Mouse (Mus musculus) ES-E14 (cell line): ENCODE results near the gene Acadvl. TPM values are rescaled to one million over a fixed set of nuclear protein-coding genes. Genes with fewer than 3 reads are reported as not detected.
A peak's percentile ranks its signal among the peaks of the same experiment; 100 is the strongest.

Experiments used
- DNase-seq: peaks from one replicate; pipeline ENCODE4 v3.0.0-alpha.2; 2013; ENCODE audit warnings: low read depth, low spot score
- H3K27ac ChIP-seq: 2 replicates; pipeline ENCODE4 v1.5.1; 2012; ENCODE audit warnings: low read depth, mild to moderate bottlenecking, low read length, moderate library complexity, mixed read lengths; ENCODE audit not compliant: poor library complexity, insufficient read depth, severe bottlenecking
- H3K36me3 ChIP-seq: 2 replicates; pipeline ENCODE4 v1.6.1; 2012; ENCODE audit warnings: mild to moderate bottlenecking, low read length, moderate library complexity, mixed read lengths; ENCODE audit not compliant: control insufficient read depth, poor library complexity, insufficient read depth, severe bottlenecking
- H3K4me1 ChIP-seq, 2 experiments: fragments of 150-350 bp in 1 of 2; sonication (generic) in 1 of 2; 2 replicates each; pipeline ENCODE4 v1.6.1; 2012; ENCODE audit warnings: low read length in 2 of 2, mild to moderate bottlenecking in 1 of 2, mixed read lengths in 1 of 2; ENCODE audit not compliant: control insufficient read depth in 2 of 2, insufficient read depth in 2 of 2, poor library complexity in 1 of 2
- H3K4me3 ChIP-seq, 2 experiments: fragments of 150-350 bp in 1 of 2; sonication (generic) in 1 of 2; 2 replicates each; pipeline ENCODE4 v1.5.1; 2012; ENCODE audit warnings: low read length in 2 of 2, low read depth in 1 of 2, mild to moderate bottlenecking in 1 of 2, mixed read lengths in 1 of 2; ENCODE audit not compliant: insufficient read depth in 1 of 2, poor library complexity in 1 of 2, severe bottlenecking in 1 of 2
- H3K9ac ChIP-seq: 2 replicates; pipeline ENCODE4 v1.6.1; 2012; ENCODE audit warnings: low read depth, mild to moderate bottlenecking, low read length, mixed read lengths; ENCODE audit not compliant: poor library complexity, insufficient read depth, severe bottlenecking
- H3K9me3 ChIP-seq: fragments of 150-350 bp; sonication (generic); 2 replicates; pipeline ENCODE4 v1.6.1; 2012; ENCODE audit warnings: low read depth, mild to moderate bottlenecking, low read length; ENCODE audit not compliant: control insufficient read depth, insufficient read depth
- CHD2 ChIP-seq: IDR thresholded peaks from 2 replicates; pipeline ENCODE4 v1.6.1; 2014; ENCODE audit warnings: mild to moderate bottlenecking, low read depth, low read length, inconsistent platforms
- HCFC1 ChIP-seq: IDR thresholded peaks from 2 replicates; pipeline ENCODE4 v1.6.1; 2012; ENCODE audit warnings: low read length, inconsistent platforms, borderline replicate concordance; ENCODE audit not compliant: insufficient read depth
- MAFK ChIP-seq: IDR thresholded peaks from 2 replicates; pipeline ENCODE4 v1.6.1; 2014; ENCODE audit warnings: mild to moderate bottlenecking, low read depth, low read length, inconsistent platforms; ENCODE audit not compliant: insufficient read depth
- ZC3H11A ChIP-seq: IDR thresholded peaks from 2 replicates; pipeline ENCODE4 v1.6.1; 2012; ENCODE audit warnings: low read depth, mild to moderate bottlenecking, inconsistent platforms, low read length, borderline replicate concordance
- ZNF384 ChIP-seq: IDR thresholded peaks from 2 replicates; pipeline ENCODE4 v1.6.1; 2012; ENCODE audit warnings: low read depth, low read length, inconsistent platforms
- in situ Hi-C, 2 experiments: fragments of 600-800 bp; cut with MboI; formaldehyde crosslinking; loops; one replicate each; pipeline ENCODE4 v1.15.1; 2025; ENCODE audit warnings: low sequenced_read_pairs in 2 of 2, inconsistent platforms in 1 of 2; ENCODE audit not compliant: unreplicated experiment in 2 of 2
- total RNA-seq: library from RNA; depleted of rRNA; stranded (reverse); fragments of 300-350 nt; gene quantifications from 2 replicates; pipeline ENCODE4 v1.2.3, GENCODE M21; 2012; rRNA removed

Gene Acadvl
- 32.5 and 48.7 TPM in 2 replicates for total RNA-seq

GRCm38 (mm10) chr11:70014880-70015558 lies at the start of gene Acadvl:
Acadvl (minus strand) TSS chr11:70015411.
- Histone ChIP-seq H3K36me3 (peaks cover 28% of the 10 kb centered on the region), H3K9me3 (no peaks in the 10 kb centered on the region), H3K4me3 (peak within 1 kb of the TSS; percentile 66 to 77), H3K9ac (peak within 1 kb of the TSS; percentile 81), H3K27ac (no peak within 1 kb of the TSS), H3K4me1 (peaks cover 0 to 17% of the 10 kb centered on the region in 2 experiments; a peak in 1 of 4 replicates)
- DNase-seq: no peak
- in situ Hi-C loops: no loop called here
- no peak for TF ChIP-seq ZC3H11A
- TF ChIP-seq MAFK: no peak
- no peak for TF ChIP-seq CHD2
- TF ChIP-seq ZNF384: no peak
- peak; percentile 88 for TF ChIP-seq HCFC1

- Histone ChIP-seq H3K4me3 (no peak overlapping the region), H3K9me3 (no peaks in the 10 kb centered on the region), H3K9ac (no peak overlapping the region), H3K36me3 (no peaks in the 10 kb centered on the region), H3K4me1 (peaks cover 0 to 2% of the 10 kb centered on the region in 2 experiments; a peak in 1 of 4 replicates), H3K27ac (no peak overlapping the region)
- in situ Hi-C loops: no loop called here
- TF ChIP-seq ZNF384 (no peak), ZC3H11A (no peak), HCFC1 (no peak), MAFK (no peak), CHD2 (no peak)
- no peak for DNase-seq
These were observed 47.8 kb upstream of the Acadvl start for GRCm38 (mm10) chr11:70063053-70063452.

GRCm38 (mm10) chr11:70059930-70060329 lies 44.7 kb upstream of the Acadvl start:
- TF ChIP-seq HCFC1: no peak
- TF ChIP-seq MAFK: no peak
- no peak for TF ChIP-seq CHD2
- TF ChIP-seq ZC3H11A: no peak
- TF ChIP-seq ZNF384: no peak
- H3K27ac ChIP-seq: no peak overlapping the region
- H3K9me3 ChIP-seq: no peaks in the 10 kb centered on the region
- peaks cover 0 to 5% of the 10 kb centered on the region in 2 experiments; a peak in 1 of 4 replicates for H3K4me1 ChIP-seq
- in situ Hi-C loops: loop anchor here in 1 of 2 experiments (10.0 kb wide), 1 partner anchor 115 kb away; no protein-coding TSS in a partner anchor
- no peak overlapping the region for H3K9ac ChIP-seq
- H3K36me3 ChIP-seq: no peaks in the 10 kb centered on the region
- DNase-seq: no peak
- no peak overlapping the region for H3K4me3 ChIP-seq

GRCm38 (mm10) chr11:70057805-70058204 lies 42.6 kb upstream of the Acadvl start:
- Histone ChIP-seq H3K36me3 (no peaks in the 10 kb centered on the region), H3K9ac (no peak overlapping the region), H3K9me3 (no peaks in the 10 kb centered on the region), H3K4me3 (no peak overlapping the region), H3K4me1 (peaks cover 0 to 5% of the 10 kb centered on the region in 2 experiments; a peak in 1 of 4 replicates), H3K27ac (no peak overlapping the region)
- no peak for TF ChIP-seq CHD2
- TF ChIP-seq HCFC1: no peak
- TF ChIP-seq MAFK: no peak
- TF ChIP-seq ZC3H11A: no peak
- TF ChIP-seq ZNF384: no peak
- DNase-seq: no peak
- in situ Hi-C loops: loop anchor here in 1 of 2 experiments (10.0 kb wide), 1 partner anchor 117 kb away; no protein-coding TSS in a partner anchor
